Mouse (Mus musculus): ENCODE data around the gene Miip.
"Not testable (repeated sequence)": the region's sequence is repeated elsewhere in the genome, so short reads cannot be mapped to it uniquely, and the experiment has no call there.

Miip gene

GRCm38 (mm10) chr4:147869238-147869637 lies 622 bp upstream of the Miip start:
- no peak for DNase-seq (ENCODE audit: low read depth, low spot score)

GRCm38 (mm10) chr4:147867563-147868449 lies 810 bp downstream of the Miip start:
- peak; percentile 10 for DNase-seq (ENCODE audit: low read depth, low spot score)

DNA sequence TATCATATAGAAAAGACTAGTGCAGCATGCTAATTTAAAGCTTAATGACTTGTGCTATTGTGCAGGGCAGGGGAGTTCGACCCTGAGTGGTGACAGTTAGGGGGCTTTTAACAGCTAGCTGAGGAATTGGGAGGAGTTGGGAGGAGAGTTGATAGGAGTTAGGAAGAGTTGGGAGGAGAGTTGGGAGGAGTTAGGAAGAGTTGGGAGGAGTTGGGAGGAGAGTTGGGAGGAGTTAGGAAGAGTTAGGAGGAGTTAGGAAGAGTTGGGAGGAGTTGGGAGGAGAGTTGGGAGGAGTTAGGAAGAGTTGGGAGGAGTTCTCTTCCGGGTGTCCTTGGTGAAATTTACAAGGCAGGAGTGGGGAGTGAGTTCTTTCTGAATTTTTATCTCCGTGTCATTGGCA lies 1.8 kb downstream of the Miip start:
- not testable (repeated sequence) for DNase-seq (ENCODE audit: low read depth, low spot score)

DNA sequence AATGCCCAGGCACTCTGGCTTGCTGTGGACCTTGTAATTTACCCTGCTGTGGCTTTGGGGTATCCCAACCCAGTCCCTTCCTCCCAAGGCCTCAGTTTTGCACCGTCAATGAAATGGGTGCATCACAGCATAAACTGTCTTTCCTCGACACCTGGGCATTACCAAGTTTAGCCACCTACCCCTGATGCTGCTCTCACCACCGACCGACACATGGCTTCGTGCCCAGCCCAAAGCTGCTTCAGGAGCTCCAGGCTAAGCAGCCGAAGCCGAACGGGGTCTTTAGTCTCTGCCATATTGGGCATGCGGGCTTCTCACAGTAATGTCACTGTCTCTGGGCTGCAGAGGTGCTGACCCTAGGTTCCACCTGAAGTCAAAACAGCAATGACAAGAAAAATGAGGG lies 2.6 kb downstream of the Miip start:
- no peak for DNase-seq (ENCODE audit: low read depth, low spot score)

GRCm38 (mm10) chr4:147865651-147866050 lies 3.0 kb downstream of the Miip start:
- no peak for DNase-seq (ENCODE audit: low read depth, low spot score)

DNA sequence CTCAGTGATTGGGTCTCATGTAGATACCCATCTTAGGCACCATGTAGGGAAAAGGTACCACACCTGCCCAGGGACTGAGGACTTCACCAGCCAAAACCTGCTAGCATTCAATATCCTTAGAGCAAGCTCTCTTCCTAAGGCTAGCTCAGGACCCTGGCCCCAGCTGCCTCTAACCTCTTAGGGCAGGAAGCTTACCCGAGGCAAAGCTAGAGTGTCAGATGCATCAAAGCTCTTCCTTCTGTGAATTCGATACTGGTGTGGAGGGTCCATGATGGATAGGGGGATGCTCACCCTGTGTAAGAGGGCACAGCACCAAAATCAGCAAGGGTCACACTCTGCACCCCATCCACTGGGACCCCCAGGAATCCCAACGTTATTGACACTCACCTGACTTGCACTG lies 6.6 kb downstream of the Miip start:
- no peak for DNase-seq (ENCODE audit: low read depth, low spot score)

DNA sequence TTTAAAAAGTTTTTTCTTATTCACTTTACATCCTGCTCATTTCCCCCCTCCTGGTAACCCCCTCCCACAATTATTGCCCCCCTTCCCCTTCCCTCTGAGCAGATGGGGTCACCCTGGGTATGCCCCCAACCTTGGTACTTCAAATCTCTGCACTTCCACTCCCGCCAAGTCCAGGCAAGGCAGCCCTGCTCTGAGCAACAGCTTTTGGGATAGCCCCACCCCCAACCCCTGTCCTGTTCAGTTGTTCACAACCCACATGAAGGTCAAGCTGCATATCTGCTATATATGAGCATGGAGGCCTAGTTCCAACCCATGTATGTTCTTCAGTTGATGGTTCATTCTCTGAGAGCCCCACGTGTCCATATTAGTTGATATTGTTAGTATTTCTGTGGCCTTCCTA lies 17.8 kb downstream of the Miip start:
- no peak for DNase-seq (ENCODE audit: low read depth, low spot score)

DNA sequence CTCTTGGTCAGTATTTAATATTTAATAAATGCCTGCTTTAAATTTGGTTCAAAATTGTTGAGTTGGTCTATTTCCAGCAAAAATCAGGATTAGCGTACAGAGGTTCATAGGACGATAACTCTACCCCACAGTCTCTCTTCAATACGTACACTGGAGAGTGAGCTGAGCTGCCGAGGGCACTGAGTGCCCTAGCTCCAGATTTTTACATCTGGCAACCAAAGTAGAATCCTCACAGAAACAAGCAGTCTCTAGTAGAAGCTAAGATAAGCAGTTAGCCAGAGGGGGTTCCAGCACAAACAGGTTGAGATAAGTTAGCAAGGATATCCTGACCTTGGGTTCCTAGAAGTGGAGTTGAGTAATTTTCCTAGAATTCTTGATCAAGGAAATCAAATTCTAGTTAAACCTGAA lies 20.0 kb downstream of the Miip start:
- no peak for DNase-seq (ENCODE audit: low read depth, low spot score)

DNA sequence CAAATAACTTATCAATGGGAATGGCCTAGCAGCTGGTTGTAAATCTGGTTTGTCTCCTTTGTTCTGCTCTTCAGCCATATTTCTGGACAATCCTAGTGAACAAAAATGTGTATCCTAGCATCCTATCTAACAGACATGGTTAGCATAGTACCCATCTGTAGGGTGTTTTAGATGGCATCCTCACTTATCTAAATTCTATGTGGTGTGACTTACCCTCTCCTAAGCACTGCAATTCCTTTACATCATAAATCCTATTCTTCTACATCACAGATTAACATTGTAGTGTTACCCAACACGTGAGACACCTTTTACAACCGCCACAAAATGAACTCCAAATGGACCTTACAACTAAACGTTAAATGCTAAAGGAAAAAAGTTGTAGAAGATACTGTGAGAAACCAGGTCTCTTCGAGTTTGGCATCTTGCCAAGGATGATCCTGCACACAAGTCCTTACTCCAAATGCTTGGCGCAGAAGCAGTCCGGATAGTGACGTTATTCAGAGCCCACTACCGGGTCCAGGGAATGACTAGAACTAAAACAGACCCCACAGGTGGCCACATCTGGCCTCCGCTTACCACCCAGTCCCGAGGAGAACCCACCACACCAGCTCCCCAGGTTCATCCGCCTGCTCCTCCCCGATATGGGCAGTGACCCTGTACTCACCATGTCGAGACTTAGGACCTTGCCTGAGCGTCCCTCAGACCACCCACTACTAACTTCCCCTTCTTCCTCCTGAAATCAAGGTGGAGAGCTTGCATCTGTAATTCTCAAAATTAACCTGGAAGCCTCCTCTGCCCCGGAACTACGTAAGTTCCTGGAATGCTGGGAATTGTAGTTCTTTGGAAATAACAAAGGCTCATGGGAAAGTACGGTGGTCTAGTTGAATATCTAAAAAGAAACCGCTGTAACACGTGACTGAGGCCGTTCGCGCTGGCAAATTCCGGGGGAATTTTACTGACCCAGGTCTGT lies 20.7 kb downstream of the Miip start, which contains the start of gene Zfp933:
TSS of gene Zfp933 (minus strand) at position 753 of the 970 bp plus-strand sequence.
- peak; percentile 87 for DNase-seq (ENCODE audit: low read depth, low spot score)

DNA sequence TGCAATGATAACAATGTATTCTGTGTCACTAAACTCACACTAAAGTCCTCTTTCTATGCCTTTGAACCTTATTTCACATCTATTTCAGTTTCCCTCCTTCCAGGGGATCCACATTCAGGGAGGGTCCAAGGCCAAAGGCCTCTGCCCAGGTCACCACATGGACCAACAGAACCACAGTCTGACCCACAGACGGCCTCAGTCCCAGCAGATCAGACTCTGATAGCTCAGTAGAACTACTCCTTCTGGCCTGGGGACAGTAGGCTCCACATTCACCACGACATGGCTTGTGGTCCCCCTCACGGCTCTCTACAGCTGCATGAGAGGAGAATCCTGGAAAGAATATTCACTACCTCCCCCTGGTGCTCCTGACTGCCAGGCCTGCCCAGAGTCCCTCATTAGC lies 25.7 kb downstream of the Miip start:
- DNase-seq (ENCODE audit: low read depth, low spot score) = no peak

- not testable (repeated sequence) for DNase-seq (ENCODE audit: low read depth, low spot score)
Measured at GRCm38 (mm10) chr4:147839282-147839681, 29.3 kb downstream of the Miip start.

GRCm38 (mm10) chr4:147824389-147824788 lies 44.2 kb downstream of the Miip start:
- DNase-seq (ENCODE audit: low read depth, low spot score) = no peak

GRCm38 (mm10) chr4:147821414-147821813 lies 47.2 kb downstream of the Miip start:
- DNase-seq (ENCODE audit: low read depth, low spot score) = not testable (repeated sequence)

DNA sequence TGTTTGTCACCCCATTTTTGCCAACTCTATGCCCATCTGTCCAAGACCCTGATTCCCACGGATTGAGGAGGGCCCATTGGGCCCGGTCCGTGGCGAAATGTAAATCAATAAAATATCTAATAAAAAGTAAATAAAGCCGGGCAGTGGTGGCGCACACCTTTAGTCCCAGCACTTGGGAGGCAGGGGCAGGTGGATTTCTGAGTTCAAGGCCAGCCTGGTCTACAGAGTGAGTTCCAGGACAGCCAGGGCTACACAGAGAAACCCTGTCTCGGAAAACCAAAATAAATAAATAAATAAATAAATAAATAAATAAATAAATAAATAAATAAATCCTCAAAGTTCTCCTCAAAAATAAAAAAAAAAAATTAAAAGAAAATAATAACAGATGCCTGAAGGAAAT lies 49.0 kb downstream of the Miip start:
- DNase-seq (ENCODE audit: low read depth, low spot score) = not testable (repeated sequence)

GRCm38 (mm10) chr4:147814592-147815167 lies 53.9 kb downstream of the Miip start:
- no peak for DNase-seq (ENCODE audit: low read depth, low spot score)

GRCm38 (mm10) chr4:147813249-147813765 lies 55.3 kb downstream of the Miip start:
- DNase-seq (ENCODE audit: low read depth, low spot score) = no peak

All from brain, embryonic 18.5 days (tissue).